Mouse (Mus musculus) olfactory bulb, adult 2 months (tissue): ENCODE measurements around the gene Ntm.

Experiments
- CTCF ChIP-seq: fragments of 200-500 bp; IDR thresholded peaks from 2 replicates; pipeline ENCODE4 v1.5.1; 2012; ENCODE audit warnings: low read depth, mild to moderate bottlenecking, low read length, moderate library complexity; ENCODE audit not compliant: insufficient read depth
- POLR2A ChIP-seq: fragments of 200-500 bp; IDR thresholded peaks from 2 replicates; pipeline ENCODE4 v1.6.1; 2012; ENCODE audit warnings: mild to moderate bottlenecking, low read depth, low read length, moderate library complexity; ENCODE audit not compliant: insufficient read depth

GRCm38 (mm10) chr9:29479051-29479450, 483.9 kb downstream of the Ntm start:
- TF ChIP-seq CTCF (no peak), POLR2A (no peak)
